Mouse (Mus musculus): ENCODE data around the gene Rp2.

GRCm38 (mm10) chrX:20332756-20333155, 31.5 kb upstream of the Rp2 start:
- TF ChIP-seq CTCF (IDR thresholded peaks at IDR 0.05; ENCODE audit: low read depth) (no peak), EP300 (IDR thresholded peaks at IDR 0.05; ENCODE audit: low read depth) (no peak)

Data from heart, postnatal 0 days (tissue).